Mouse (Mus musculus): ENCODE measurements around the gene Ece1.

DNA sequence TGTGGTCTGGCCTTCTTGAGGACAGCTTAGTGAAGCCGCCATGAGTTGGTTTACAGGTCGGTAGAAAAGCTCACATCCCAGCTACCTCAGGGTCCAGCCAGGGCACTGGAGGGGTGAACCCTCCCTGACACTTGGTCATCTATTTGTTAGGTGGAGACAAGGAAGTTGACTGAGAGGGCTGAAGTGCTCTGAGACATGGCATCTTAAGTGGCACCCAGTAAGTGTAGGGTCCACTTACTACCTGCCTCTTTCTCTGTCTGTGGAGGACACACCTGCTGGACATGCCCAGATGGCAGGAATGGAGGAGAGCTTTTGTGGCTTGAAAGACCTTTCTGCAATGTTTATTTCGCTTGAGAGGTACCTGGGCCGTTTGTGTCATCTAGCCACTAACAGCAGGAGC lies 46.9 kb downstream of the Ece1 start:
- TF ChIP-seq POLR2A (IDR thresholded peaks at IDR 0.05; ENCODE audit: control insufficient read depth, low read depth, low read length) (no peak), CTCF (IDR thresholded peaks at IDR 0.05; ENCODE audit: control insufficient read depth, insufficient read depth, insufficient replicate concordance, low read depth, low read length) (no peak)

All from testis, adult 2 months (tissue).